Mouse (Mus musculus) induced T-regulatory cell, adult 2 months (primary cell): ENCODE measurements around the gene Sun2.
A peak's percentile ranks its signal among the peaks of the same experiment; 100 is the strongest.

ENCODE experiments used
- DNase-seq: peaks from one replicate; pipeline ENCODE4 v3.0.0-alpha.2; 2012; ENCODE audit warnings: low read depth

Gene Sun2

GRCm38 (mm10) chr15:79725190-79725789 lies 17.0 kb downstream of the Sun2 start:
- no peak for DNase-seq

DNA sequence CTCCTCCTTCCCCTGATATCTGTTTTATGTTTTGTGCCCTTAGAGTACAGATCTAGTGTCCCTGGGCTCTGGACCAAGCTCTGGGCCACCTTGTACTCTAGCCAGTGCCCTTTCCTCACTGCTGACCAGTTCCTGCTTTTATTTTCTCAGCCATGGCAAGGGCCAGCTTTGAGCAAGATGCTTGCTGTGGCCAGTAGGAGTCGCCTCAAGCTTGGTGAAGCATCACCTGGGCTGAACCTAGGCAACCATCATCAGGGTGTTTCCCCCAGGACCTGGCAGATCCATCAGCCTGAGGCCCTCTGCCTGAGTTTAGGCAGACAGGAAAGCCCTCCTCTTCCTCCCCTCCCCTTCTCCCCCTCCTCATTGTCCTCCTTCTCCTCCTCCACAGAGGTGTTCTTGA lies 18.9 kb downstream of the Sun2 start:
- peak; percentile 72 for DNase-seq

- DNase-seq = no peak
Measured at GRCm38 (mm10) chr15:79720796-79721195, 21.5 kb downstream of the Sun2 start.

DNA sequence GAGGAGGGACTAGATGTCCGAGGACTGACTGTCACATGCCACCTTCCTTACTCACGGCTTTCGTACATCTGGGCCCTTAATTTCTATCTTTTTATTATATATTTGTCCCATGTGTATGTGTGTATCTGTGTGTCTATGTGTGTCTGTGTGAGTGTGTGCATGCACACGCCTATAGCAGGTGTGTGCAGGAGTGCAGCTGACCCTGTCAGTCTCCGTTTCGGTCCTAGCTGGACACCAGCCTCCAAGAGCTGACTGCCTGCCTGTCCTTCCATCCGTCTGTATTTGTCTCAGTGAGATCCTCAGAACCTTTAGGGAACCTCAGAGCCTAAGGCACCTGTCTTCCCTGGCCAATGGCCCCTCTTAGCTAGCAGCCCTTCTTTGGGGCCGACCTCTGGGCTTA lies 22.1 kb downstream of the Sun2 start:
- no peak for DNase-seq

GRCm38 (mm10) chr15:79716710-79717109 lies 25.6 kb downstream of the Sun2 start:
- no peak for DNase-seq

DNA sequence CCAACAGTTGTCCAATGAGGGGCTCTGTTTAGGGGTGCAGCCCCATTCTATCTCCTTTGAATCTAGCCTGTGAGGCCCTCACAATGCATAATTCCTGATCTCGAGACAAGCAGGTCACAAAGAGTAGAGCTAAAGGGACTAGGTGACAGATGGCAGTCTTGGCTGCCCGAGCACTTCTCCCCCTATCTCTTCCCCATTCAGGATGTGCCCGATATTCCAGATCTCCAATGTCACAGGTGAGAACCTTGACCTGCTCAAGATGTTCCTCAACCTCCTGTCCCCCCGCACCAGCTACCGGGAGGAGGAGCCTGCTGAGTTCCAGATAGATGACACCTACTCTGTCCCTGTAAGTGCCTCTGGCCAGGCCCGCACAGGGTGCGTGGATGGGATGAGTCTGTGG lies 26.7 kb downstream of the Sun2 start:
- no peak for DNase-seq

DNA sequence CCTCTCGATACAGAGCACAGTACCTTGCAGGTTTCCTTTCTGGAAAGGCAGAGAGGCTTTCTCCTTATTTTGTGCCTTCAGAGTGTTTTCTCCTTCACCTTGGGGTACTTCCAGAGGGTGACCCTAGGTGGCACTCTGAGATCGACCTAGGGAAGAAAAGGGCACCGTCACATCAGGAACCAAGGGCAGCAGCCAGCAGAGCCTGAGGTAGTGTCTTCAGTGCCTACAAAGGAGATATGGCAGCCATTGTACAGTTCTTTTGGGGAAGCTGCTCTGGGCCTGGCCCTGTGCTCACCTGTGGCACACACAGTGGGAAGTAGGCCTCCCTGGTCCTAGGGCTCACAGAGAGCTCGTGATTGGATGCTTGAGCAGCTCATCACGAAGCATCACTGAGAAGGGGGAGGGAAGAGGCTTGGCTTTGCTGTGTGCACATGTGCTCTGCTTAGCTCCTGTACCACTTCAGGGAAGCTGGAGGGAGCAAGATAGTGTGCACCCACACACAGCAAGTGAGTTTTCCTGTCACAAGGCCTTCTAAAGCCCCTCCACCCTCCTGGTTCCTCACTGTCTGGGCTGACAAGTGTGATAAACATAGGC lies 34.0 kb downstream of the Sun2 start:
- no peak for DNase-seq

DNA sequence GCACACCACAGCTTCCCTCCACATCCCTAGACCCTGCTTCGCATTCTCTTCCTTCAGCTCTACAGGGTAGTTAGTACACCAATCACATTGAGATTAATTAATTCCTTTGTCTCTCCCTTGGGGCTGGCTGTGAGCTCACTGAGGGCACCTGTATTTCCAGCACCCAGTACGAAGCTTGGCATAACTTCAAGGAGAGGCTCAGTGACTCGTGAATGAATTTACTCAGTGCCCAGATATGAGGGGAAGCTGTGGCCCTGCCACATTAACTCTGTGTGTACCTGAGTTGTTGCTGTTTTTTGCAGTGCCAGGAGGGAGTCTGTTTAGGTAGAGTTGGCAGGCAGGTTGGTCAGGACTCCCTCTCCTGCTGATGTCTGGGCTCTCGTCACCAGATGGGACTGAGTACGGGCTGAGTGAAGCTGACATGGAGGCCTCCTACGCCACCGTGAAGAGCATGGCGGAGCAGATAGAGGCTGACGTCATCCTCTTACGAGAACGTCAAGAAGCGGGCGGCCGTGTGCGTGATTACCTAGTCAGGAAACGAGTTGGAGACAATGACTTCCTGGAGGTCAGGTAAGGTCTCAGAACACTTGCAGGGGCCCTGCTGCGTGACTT lies 35.6 kb downstream of the Sun2 start:
- DNase-seq = no peak

DNA sequence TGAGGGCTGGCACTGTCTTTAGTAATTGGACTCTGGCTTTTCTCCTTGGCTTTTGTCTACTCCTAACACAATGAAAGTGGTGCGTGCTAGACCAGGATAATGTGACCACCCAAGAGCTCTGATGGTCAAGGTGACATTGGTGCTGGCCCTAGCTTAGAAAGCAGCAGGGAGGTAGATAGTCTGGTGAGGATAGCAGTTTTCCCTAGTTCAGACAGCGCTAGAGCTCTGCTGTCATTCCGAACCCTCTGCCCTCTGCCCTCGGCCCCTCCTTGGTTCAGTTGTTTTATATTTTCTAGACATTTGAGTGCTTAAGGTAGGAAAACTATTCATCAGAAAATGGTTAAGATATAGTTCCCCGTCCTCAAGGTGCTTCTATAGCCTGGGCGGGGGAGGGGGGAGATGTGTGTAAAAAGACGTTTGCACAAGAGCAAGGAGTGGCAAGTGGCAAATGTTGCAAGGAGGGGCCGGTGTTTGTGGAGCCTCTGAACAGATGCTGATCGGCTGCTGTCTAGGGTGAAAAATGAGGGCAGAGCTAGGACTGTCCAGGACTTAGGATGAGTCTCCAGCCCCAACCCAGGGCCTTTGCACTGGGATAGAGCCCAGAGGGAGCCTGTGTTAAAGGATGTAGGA lies 44.7 kb downstream of the Sun2 start:
- no peak for DNase-seq

- DNase-seq = no peak
Measured at GRCm38 (mm10) chr15:79697011-79697410, 45.3 kb downstream of the Sun2 start.

- DNase-seq = no peak
Measured at GRCm38 (mm10) chr15:79696508-79696907, 45.8 kb downstream of the Sun2 start.

- no peak for DNase-seq
Measured at GRCm38 (mm10) chr15:79695516-79695915, 46.8 kb downstream of the Sun2 start.

- peak; percentile 52 for DNase-seq
Measured at GRCm38 (mm10) chr15:79694512-79694911, 47.8 kb downstream of the Sun2 start.

DNA sequence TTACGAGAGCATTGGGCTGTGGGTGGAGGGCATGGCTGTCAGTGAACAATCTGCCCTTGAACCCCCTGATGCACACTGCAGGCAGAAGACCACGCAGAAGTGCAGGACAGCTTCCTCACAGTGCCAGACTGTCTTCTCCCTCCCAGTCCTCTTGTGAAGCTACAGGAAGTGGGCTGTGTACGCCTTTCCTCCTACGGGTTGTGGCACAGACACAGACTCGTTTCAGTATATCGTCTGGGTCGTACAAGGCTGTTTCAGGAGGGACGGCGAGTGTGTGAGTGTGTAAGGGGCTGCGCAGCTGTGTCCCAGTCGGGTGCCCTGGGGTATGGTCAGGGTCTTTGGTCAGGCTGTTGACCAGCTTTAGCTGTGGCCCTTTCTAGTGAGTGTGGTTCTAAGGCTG lies 48.6 kb downstream of the Sun2 start:
- DNase-seq = peak; percentile 81

- peak; percentile 33 for DNase-seq
Measured at GRCm38 (mm10) chr15:79692334-79692733, 50.0 kb downstream of the Sun2 start.

DNA sequence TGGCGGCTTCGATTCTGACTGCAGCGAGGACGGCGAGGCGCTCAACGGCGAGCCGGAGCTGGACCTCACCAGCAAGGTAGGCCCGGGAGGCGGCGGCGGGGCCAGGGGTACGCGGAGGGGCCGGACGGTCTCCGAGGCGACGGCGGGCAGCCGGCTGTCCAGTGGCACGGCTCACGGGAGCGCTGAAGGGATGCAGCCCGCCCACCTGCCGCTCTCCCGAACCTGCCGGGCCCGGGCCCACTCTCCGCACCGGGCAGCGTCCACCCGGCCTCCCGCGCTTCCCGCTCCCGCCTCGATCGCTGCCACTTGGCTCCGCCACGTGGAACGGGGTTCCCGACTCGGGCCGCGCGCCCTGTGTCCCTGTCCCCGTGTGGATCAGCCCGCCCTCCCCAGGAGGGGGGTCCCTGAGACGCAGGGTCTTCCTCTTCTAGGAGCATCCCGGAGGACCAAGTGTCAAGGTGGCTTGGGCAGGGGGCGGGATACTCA lies 51.3 kb downstream of the Sun2 start:
- no peak for DNase-seq

- DNase-seq = peak; percentile 99
Measured at GRCm38 (mm10) chr15:79690426-79691022, 51.8 kb downstream of the Sun2 start, which contains the start of gene Gtpbp1. TSS of gene Gtpbp1 (plus strand) at chr15:79690845.

DNA sequence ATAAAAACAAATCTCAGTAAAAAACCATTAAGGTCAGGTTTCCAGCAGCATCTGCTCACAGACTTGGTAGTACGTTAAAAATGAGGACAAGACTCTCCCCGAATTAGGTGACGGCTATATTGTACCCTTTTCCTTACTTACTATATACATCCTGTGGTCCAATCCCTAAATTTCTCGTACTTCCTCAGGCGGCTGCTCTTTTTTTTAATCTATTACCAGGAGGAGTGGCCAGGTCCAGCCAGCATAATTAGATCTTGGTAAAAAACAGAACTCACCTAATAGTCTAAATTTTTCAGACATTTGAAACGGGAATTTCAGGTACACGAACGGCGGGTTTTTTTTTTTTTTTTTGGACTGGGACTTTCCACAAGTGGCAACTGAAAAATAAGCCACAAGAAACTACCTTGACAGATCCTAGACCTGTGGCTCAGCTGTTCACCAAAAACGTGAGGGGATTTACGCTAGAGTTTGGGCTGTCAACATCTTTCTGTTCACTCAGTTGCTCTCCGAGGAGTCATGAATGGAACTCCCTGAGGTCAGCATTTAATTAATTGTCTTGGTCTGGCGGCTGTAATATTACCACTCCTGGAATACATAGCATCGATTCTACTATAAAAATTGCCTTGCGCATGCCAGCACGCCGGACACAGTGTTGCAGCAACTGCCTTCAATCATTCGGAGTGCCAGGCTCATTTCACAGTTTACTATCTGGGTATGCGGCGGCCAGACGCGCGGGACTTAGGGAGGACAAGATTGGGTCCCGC lies 52.5 kb downstream of the Sun2 start:
- peak; percentile 89 for DNase-seq

DNA sequence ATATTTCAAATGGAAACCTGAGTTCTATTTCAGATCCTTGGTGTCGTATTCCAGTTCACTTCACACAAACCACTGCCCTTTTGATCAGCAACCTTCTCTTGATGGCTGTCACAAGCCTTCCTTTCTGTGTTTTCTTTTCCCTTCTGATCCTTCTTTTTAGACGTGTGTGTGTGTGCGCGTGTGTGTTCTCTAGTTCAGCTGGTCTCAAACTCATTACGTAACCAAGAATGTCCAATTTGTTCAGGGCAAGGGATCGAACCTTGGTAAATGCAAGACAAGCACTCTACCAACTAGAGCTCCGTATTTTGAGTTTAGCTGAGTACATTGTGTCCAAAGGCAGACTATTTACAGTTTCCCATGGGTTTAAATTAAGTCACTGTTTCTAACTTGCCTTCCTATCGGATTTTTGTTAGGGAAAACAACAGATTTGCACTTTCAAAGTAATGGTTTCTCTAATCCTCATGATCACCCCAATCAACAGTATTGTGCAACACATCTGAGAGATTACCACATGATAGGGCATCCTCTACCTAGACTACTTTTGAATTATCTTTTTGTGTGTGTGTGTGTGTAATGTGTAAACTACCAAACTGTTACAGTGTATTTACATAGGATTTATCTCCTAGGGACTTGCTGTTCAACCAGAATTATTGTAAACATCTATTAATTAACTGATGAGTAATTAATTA lies 53.9 kb downstream of the Sun2 start:
- DNase-seq = no peak

- peak; percentile 98 for DNase-seq
Measured at GRCm38 (mm10) chr15:79687646-79688267, 54.6 kb downstream of the Sun2 start, which contains the start of gene Josd1. TSS of gene Josd1 (minus strand) at chr15:79687919.

- no peak for DNase-seq
Measured at GRCm38 (mm10) chr15:79687175-79687574, 55.2 kb downstream of the Sun2 start.
